Mouse (Mus musculus) spleen, adult 2 months (tissue): ENCODE measurements at regions not wholly inside any gene's neighbourhood (a gene's known extent, or its start where the extent isn't known, plus 50 kb on each side); places are given as distances from the start of the nearest gene placed in this dataset.

Experiments
- CTCF ChIP-seq: fragments of 200-500 bp; IDR thresholded peaks from 2 replicates; pipeline ENCODE4 v1.5.1; 2011; ENCODE audit warnings: mild to moderate bottlenecking, inconsistent platforms; ENCODE audit not compliant: insufficient read depth, insufficient read length, insufficient replicate concordance; ENCODE audit errors: extremely low read depth
- POLR2A ChIP-seq: fragments of 200-500 bp; IDR thresholded peaks from 2 replicates; pipeline ENCODE4 v1.6.1; 2011; ENCODE audit warnings: low read depth, low read length, inconsistent platforms

DNA sequence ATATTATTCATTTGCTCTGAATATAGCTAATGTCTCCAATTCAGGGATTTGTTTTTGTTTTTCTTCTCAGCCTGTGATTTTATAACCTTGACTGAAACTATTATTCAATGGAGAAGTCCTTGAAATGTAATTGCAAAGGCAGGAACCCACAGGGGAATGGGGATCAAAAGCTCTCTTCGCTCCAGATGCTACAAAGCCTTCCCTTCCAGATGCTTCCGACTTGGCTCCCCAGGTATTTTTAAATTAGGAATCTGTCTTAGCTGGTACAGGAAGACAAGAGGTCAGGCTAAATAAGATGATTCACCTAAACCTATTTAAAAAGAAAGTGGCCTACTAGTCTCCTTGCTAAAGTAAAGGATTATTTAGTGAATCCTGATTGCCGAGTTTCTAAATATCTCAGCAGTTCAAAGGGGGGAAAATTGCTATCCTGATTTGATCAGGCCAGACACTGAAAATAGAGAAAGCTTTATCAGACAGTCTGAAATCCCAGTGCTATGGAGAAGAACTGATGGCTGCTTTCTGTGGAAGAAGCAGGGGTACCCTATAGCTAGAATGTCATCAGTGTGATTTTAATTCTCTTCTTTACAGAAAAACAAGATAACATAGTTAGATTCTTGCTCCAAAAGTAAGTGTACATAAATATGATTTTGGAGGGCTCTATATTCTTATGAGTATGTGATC, 1896.2 kb upstream of the Pcdh20 start:
- TF ChIP-seq POLR2A: no peak
- TF ChIP-seq CTCF: no peak
